Mouse (Mus musculus) embryo, embryonic 11 days (tissue): ENCODE data around the gene Tm6sf1.
A peak's percentile ranks its signal among the peaks of the same experiment; 100 is the strongest.

Experiments used
- DNase-seq: peaks from one replicate; pipeline ENCODE4 v3.0.0-alpha.2; 2015

Gene Tm6sf1

DNA sequence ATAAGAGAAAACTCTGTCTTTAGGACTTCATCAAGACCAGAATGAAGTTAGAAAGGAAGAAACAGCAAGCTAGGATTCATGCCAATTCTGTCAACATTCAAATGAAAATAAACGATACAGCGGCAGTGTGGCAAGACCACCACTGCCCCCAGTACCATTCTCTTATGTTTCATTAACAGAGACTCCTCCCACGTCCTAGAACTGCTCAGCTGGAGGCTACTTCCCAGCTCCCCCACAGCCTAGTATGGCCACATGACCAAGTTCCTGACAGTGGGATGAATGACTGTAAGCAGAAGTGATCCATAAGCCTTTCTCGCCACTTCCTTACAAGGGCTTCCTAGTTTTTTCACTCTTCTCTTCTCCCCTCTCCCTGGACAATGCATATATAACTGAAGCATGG is 45.3 kb downstream of the Tm6sf1 start:
- DNase-seq, result no peak

DNA sequence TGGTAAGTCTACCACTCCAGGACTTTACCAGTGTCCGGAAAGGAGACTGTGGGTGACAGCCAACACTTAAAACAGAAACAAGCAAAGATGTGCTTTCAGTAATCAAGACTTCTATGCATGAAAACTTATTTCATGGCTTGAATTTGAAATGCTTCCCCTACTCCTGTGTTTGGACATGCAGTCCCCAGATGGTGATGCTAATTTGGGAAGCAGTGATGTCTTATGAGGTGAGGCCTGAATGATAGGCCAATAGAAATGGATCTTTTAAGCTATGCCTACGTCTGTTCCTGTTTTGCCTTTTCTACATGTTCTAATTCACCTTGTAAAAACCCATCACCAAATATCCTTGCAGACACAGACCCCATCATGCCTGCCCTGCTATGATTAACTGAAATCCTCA is 46.1 kb downstream of the Tm6sf1 start:
- no peak for DNase-seq

DNA sequence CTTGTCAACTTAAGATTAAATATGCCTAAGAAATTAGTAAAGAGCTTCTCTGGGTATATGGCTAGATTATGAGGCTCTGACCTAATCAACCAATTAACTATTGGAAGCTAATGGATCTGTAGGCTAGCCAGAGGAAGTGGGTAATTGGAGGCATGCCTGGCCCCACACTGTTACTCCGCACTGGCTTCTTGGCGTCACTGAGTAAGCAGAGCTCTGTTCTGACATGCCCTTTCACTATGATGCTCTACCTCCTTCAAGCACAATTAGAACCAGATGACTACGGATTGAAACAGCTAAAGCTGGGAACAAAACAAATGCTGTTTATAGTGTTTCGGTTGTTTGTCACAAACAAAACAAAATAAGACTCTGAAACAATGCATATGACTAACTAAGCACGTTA is 59.5 kb downstream of the Tm6sf1 start:
- peak; percentile 33 for DNase-seq

DNA sequence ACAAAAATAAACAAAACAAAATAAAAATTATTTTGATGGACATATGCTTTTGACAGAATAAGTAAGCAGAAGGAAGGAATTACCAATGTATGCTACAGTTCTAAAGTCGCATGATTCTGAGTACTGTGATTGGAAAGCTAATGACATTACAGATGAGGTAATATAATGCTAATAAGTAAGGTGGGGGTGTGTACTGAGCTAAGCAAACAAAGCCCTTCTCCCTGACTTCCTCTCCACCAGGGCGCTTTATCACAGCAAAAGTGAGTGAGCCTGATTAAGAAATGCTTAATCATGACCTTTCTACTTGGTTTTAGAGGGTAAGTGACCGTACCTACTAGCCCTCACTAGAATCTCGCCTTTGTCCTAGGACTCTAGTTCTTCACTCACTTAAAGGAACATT is 61.5 kb downstream of the Tm6sf1 start:
- no peak for DNase-seq

DNA sequence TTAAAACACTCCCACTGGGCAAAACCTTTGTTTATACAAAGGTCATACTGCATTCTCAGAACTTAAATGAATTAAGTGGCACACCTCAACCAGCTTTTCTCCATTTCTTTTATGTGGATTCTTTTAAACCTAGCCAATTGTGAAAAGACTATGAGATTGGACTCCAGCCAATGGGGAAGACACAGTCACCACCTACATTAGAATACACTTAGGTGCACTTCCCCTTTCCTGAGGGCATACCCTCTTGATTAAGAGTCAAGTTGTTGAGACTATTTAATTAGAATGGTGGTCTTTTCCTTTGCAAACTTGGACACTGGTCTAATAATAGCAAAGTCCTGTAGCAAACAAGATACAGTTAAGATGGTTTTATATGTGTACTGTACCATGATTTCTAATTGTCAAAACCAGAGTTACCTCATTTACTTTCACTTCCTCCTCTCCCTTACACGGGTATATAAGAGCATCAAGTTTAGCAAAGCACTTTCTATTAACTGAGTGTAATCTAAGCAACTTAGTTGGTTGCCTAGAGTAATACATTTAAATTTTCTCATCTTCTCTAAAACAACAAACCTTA is 62.7 kb downstream of the Tm6sf1 start:
- DNase-seq, result no peak

DNA sequence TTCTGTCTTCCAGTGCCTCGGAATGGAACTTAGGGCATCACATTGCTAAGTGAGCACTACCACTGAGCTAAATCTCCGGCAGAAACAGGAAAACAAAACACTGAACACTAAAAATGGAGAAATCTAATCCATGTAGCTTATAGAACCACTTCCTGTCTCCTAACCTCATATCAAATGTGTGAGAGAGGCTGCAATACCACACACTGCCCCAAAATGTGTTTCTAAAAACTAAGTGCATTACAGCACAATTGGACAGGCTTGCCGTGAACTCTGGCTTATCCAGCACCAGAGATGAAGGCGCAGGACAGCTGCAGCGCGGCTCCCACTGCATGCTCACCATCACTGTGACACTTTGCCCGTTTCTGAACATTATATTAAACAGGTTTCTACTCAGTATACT is 70.2 kb downstream of the Tm6sf1 start:
- no peak for DNase-seq

DNA sequence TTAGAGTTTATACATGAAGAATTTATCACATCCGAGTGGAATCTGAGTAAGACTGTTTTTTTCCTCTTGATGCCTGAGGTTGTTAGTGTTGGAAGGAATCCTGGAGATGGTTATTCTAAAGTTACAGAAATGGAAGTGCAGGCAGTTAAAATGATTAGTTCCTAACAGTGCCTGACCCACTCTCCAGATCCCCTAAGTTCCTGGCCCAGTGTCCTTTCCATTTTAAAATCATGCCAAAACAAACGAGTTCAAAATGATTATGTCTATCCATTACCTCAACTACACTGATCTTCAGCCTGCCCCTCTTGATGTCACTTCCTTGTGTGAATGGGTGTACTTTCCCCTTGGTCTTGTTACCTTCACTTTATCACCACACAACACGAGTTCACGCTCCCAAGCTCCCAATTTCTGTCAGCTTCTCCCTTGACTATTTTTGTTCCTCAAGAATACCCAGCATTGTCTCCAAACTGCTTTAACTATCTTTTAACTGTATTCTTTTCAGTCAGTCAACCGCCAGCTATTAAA is 73.8 kb downstream of the Tm6sf1 start:
- no peak for DNase-seq

DNA sequence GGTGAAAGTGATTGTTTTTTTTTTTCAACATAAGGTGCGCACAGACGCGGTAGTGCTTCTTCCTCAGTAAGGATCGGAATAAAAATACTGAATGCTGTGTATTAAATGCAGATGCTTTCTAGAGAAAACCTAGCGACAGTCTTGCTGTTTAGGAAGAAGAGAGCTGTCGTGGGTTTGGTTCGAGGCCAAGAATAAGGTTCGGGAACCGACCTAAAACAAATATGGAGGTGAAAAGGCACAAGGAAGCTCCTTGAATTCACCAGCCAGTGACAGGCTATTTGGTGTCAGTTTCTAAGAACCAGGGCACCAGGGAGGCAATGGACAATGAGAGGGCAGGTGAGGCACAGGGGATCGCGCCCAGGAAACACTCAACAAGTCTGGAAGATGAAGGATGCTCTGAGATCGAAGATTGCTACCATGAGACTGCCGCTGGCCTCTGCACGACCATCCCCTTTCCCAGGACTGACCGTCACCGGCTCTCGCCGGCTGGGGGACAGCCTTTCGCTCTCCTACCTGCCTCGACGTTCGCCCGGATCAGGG is 74.3 kb downstream of the Tm6sf1 start:
- DNase-seq, result no peak

DNA sequence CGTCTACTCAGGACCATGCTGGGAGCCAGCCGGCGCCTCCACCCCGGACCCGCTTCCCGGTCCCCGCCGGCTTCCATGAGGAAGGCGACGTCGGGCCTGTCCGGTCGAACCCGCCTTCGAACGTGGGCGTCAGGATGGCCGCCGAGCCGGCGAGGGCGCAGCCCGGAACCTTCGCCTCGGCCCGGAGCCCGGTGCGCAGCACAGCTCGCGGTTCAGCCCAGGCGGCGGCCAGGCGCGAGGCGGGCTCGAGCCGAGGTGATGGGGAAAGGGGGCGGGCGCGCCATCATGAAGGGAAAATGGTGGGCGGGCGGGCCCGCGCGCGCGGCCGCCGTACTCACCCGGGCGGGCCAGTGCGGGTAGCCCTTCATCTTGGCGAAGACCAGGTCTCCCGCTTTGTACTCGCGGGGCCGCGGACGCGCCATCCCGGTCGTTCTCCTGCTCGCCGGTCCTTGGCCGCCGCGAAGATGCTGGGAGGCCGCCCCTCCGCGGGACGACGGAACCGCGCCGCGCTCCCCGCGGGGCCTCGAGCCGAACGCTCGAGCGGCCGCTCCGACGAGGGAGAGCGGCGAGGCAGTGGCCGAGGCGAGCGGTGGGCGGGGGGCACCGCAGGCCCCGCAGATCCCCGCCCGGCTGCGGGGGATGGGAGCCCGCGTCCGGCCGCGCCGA is 74.9 kb downstream of the Tm6sf1 start:
- peak; percentile 81 for DNase-seq
